Mouse (Mus musculus) layer of hippocampus, postnatal 10 days (tissue): ENCODE data around the gene Opcml. TPM values are rescaled to one million over a fixed set of nuclear protein-coding genes. Genes with fewer than 3 reads are reported as not detected.
A peak's percentile ranks its signal among the peaks of the same experiment; 100 is the strongest.

ENCODE experiments used
- DNase-seq, 2 experiments: peaks; one replicate each; pipeline ENCODE4 v3.0.0; 2021; ENCODE audit warnings: low spot score in 2 of 2
- total RNA-seq, 2 experiments: library from RNA; stranded (reverse); gene quantifications; 2 replicates each; pipeline ENCODE4 v1.2.3; 2021

Gene Opcml
- total RNA-seq, 2 experiments from 2014 or later = 363 to 385 TPM

- no peak for DNase-seq
Observed at GRCm38 (mm10) chr9:27824424-27824823, 33.8 kb downstream of the Opcml start.

- no peak for DNase-seq
Observed at GRCm38 (mm10) chr9:27830519-27830918, 39.9 kb downstream of the Opcml start.

DNA sequence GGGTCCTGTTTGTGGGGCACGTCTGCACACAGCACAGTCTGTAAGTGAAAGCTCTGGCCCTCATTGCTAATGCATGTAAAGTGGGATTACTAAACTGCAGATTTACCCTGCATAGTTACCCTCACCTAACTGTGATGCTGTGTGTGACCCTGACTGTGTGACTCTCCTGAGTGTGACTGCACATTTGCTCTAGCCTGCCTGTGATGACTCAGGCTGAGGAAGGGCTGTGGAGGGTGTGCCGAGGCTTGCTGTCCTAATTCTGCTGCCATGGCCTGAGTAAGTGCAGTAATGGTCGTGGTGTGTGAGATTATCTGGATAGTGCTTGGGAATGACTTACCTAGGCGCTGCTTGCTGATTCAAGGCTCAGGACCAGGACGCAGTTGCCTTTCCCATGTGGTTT is 52.2 kb downstream of the Opcml start:
- no peak for DNase-seq

DNA sequence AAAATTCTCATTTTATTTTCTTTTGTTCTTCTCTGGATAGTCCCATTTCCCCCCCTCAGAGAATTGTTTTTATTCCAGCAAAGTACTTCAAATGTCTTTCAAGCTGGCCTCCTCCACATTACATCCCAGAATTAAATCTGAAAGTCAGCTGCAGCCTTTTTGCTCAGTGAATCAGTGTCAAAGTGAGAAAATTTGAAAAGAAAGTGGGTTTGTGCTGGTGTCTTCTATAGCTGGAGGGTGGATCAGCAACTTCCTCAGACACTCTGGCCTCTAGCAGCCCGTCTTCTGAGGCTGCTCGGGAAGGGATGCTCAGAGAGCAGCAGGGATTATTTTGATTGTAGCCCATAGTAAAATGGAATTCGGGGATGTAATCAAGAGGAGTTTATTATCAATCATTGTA is 81.0 kb downstream of the Opcml start:
- no peak for DNase-seq

GRCm38 (mm10) chr9:27889636-27890035 is 99.1 kb downstream of the Opcml start:
- DNase-seq = no peak

GRCm38 (mm10) chr9:27917250-27917649 is 126.7 kb downstream of the Opcml start:
- no peak for DNase-seq

DNA sequence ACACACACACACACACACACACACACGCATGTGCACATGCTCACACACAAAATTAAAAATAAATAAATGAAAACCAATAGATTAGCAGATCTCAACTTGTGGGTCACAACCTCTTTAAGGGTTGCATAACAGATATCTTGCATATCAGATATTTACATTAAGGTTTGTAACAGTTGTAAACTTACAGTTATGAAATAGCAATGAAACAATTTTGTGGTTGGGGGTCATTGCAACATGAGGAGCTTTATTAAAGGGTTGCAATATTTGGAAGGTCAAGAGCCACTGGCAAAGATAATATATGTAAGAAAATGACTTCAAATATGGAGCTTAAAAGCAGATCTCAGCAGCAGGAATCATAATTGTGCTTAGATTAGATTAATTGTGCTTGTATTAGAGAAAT is 132.9 kb downstream of the Opcml start:
- DNase-seq = no peak

- DNase-seq = no peak
Observed at GRCm38 (mm10) chr9:27923945-27924825, 133.6 kb downstream of the Opcml start.

DNA sequence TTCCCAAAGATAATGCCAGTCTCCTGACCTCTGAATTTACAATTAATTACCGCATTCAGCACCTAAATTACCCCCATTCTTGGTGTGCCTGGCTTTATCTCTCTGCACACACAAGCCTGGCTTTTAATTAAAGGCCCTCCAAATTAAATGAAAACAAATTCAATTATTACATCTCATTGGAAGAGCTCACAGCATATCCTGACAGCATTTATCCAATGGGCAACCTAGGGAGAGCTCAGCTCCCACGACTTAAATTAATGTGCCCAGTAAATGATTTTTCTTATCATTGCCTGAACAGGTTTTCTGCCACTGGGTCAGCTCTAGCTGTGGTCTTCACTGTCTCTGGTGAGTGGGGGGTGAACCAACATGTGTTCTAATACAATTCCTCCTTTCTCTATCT is 135.1 kb downstream of the Opcml start:
- DNase-seq = no peak

DNA sequence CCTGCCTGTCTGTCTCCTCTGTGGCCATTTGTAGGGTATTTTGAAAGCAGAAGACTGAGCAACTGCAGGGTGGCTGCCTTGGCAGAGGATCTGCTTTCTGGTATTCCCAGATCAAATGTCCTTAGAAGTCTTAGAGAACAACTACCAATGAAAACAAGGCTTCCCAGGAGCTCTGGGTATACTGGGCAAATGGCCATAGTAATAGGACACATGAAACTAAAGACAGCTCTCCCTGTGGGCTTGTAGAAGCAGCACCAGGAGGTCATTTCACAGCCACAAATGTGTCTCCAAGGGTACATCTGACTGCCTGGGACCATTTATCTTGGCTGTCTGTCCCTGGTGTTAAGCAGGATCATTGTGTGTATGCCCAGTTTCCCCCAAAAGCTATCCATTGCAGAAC is 146.7 kb downstream of the Opcml start:
- no peak for DNase-seq

DNA sequence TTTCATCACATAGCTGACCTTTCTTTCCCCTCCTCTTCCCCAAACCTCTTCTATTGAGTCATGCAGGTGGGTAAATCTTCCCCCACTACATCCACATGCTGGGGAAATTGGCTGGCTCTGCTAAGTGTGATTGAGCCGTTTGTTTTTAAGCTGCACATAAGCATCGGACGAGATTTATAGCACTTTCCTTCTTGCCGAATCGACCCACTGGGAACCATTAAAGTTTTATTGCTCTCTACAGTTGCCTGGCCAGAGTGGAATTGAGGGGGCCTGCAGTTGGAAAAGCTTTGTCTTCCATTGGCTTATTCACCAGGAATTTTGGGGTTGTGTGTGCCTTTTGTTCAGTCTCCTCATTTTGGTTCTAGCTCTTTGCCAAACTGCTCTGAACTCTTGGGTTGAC is 147.1 kb downstream of the Opcml start:
- no peak for DNase-seq

- no peak for DNase-seq
Observed at GRCm38 (mm10) chr9:27945323-27946010, 154.9 kb downstream of the Opcml start.

- DNase-seq = no peak
Observed at GRCm38 (mm10) chr9:27951110-27951509, 160.5 kb downstream of the Opcml start.

DNA sequence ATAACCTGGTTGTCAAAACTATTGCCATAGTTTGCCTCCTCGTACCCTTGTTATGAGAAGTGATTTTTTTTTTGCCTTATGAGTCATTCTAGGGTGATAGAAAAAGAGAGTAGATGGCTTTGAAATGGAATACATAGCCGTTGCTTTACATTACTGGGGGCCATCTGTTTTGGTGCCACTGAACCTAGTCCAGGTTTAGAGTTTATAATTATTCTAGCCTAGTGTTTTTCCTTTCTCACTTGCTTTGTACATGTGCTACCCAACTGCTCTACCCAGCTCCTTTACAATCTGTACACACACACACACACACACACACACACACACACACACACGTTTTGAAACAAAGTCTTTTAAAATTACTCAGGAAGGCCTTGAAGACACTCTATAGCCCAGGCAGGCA is 171.1 kb downstream of the Opcml start:
- DNase-seq = no peak

DNA sequence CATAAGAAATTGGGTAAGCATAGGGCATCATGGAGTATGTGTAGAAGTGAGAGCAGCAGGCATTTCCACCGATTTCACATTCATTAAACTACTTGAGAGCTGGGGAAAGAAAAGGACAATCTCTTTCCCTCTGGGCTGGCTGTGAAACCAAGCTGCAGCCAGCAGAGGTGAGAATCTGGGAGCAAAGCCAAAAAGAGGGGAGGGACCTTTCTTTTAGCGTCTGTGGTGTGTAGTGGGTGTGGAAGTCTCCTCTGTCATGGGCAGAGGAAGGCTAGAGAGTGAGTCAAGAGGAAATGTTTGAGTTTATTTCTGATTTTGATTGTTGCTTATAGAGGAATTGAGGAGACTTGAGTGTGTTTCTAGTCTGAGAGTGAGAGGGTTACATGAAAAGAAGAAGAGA is 172.8 kb downstream of the Opcml start:
- no peak for DNase-seq

GRCm38 (mm10) chr9:27964902-27965550 is 174.5 kb downstream of the Opcml start:
- DNase-seq = no peak

DNA sequence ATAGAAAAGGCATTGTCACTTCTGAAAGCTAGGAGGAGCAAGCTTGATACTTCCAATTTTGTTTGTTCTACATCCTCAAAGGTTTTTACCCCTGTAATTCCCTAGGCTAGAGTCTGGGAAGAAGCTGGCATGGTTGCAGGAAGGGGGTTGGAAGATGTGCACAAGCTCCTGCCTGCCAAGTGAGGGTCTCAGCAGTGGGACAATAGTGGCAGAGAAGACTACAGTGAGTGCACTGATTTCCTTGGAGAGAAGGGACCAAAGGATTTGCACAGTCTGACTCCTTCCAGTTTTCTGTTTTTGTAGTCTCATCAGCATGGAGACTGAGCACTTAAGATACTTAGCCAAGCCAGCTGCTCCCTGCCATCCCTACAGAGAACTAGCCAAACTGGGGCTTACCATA is 177.7 kb downstream of the Opcml start:
- DNase-seq = peak in 1 of 2 experiments; percentile 34

- DNase-seq = no peak
Observed at GRCm38 (mm10) chr9:27972293-27972692, 181.7 kb downstream of the Opcml start.

- no peak for DNase-seq
Observed at GRCm38 (mm10) chr9:27982576-27982975, 192.0 kb downstream of the Opcml start.

GRCm38 (mm10) chr9:27986604-27987588 is 196.3 kb downstream of the Opcml start:
- DNase-seq = no peak

DNA sequence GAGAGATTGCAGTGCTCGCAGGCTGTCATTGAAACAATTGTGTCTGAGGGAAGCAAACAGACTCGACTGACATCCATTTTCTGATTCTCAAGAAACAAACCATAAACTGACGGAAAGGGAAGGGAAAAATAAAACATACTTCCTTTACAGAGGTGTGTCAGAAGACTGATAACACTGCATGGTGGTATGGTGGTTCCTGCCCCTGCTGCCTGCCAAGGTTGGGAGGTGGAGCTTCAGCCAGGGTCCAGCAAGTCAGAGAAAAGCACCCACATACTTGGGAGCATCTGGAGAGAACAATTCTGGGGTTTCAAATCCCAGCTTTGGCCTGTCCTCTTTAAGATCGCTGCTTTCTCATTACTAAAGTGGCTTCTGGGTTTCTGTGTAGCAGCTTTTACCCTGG is 201.0 kb downstream of the Opcml start:
- DNase-seq = no peak
